Mouse (Mus musculus) forebrain, embryonic 10.5 days (tissue): ENCODE measurements around the gene Myom1. TPM values are rescaled to one million over a fixed set of nuclear protein-coding genes. Genes with fewer than 3 reads are reported as not detected.
A peak's percentile ranks its signal among the peaks of the same experiment; 100 is the strongest.

Source experiments
- DNase-seq: peaks from one replicate; pipeline ENCODE4 v3.0.0-alpha.2; 2017; ENCODE audit warnings: low spot score; ENCODE audit errors: extremely low spot score
- H3K27ac ChIP-seq: fragments of 300-500 bp; sonication (generic); 2 replicates; pipeline ENCODE4 v1.5.1; 2016; ENCODE audit warnings: mild to moderate bottlenecking
- H3K27me3 ChIP-seq: fragments of 300-500 bp; sonication (generic); 2 replicates; pipeline ENCODE4 v1.6.1; 2016; ENCODE audit warnings: mild to moderate bottlenecking; ENCODE audit not compliant: poor library complexity, severe bottlenecking
- H3K36me3 ChIP-seq: fragments of 300-500 bp; sonication (generic); replicated peaks from 2 replicates; pipeline ENCODE4 v1.6.1; 2016; ENCODE audit warnings: mild to moderate bottlenecking, moderate library complexity
- H3K4me1 ChIP-seq: fragments of 300-500 bp; sonication (generic); 2 replicates; pipeline ENCODE4 v1.6.1; 2016
- H3K4me3 ChIP-seq: fragments of 300-500 bp; sonication (generic); 2 replicates; pipeline ENCODE4 v1.5.1; 2016; ENCODE audit warnings: mild to moderate bottlenecking, moderate library complexity
- H3K9me3 ChIP-seq: fragments of 300-500 bp; sonication (generic); 2 replicates; pipeline ENCODE4 v1.6.1; 2016; ENCODE audit warnings: mild to moderate bottlenecking, moderate library complexity
- WGBS: fragments of 180-500 bp; shearing (Covaris S2); methylation state at CpG from one replicate; pipeline ENCODE4 v1.1.7; 2016; 5-methylcytosine and 5-hydroxymethylcytosine counted together
- polyA plus RNA-seq: library from polyadenylated mRNA; unstranded; fragments of >200 nt; fragmentation: Nextera tagmentation; extraction: Ambion mirVana; gene quantifications from 2 replicates; pipeline ENCODE4 v1.2.1, GENCODE M21; 2016

Myom1 gene
- polyA plus RNA-seq, 1 experiment from 2014 or later: 2.2 TPM

GRCm38 (mm10) chr17:71088154-71088521 lies 85.7 kb downstream of the Myom1 start:
- H3K4me1 ChIP-seq: peaks cover 4% of the 10 kb centered on the region
- no peaks in the 10 kb centered on the region for H3K9me3 ChIP-seq
- no peak overlapping the region for H3K4me3 ChIP-seq
- no peak overlapping the region for H3K27ac ChIP-seq
- H3K36me3 ChIP-seq: no peaks in the 10 kb centered on the region
- DNase-seq: no peak
- 97% methylated on average over 3 of the region's 3 CpGs for WGBS
- no peaks in the 10 kb centered on the region for H3K27me3 ChIP-seq

DNA sequence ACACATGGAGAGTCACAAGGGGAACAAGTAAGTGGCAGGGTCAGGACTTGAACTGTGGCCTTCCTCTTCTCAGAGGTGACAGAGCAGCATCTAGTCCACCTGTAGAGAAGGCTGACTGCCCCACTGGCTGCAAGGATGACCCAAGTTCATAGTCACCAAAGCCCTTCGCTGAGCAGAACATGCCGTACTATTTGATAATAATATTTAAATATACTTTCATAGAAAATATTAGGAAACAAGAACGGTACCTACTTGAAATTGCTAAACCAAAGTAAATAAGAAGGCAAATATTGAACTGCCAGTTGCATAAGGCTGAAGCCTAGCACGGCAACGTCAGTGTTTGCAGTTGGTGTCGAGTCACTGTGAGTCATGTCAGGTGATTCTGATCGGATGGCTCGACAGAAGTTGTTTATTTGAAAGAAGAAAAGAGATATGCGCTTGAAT lies 86.6 kb downstream of the Myom1 start:
- Histone ChIP-seq H3K27me3 (no peaks in the 10 kb centered on the region), H3K4me1 (peaks cover 4% of the 10 kb centered on the region), H3K36me3 (no peaks in the 10 kb centered on the region), H3K4me3 (no peak overlapping the region), H3K27ac (no peak overlapping the region), H3K9me3 (no peaks in the 10 kb centered on the region)
- no peak for DNase-seq
- whole genome bisulfite sequencing: 93% methylated on average over 9 of the region's 9 CpGs

DNA sequence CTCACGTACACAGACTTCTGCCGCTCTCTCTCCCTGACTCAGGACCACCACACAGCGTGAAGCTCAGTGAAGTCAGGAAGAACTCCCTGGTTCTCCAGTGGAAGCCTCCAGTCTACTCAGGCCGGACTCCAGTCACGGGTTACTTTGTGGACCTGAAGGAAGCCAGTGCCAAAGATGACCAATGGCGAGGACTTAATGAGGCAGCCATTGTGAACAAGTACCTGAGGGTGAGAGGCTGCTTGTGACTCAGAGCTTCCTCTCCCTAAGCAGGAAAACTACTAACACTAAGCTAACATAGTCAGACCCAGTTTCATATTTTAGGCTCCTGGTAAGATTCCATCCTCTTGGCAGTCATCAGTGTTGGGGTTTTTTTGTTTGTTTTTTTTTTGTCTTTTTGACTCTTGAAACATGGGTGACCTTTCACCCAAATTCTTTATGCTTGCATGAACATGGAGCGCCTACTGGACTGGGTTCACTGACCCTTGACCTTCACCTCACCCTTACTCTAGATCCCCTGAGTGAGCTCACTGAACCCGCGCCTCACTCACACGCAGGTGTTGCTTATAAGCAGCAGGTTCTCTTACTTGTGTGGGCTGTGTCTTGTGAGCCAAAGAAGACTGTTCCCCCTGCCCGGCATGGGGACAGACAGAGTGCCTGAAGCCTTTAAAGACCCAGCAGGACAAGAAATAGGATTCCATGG lies 87.5 kb downstream of the Myom1 start:
- Histone ChIP-seq H3K4me1 (peaks cover 12% of the 10 kb centered on the region), H3K36me3 (no peaks in the 10 kb centered on the region), H3K9me3 (no peaks in the 10 kb centered on the region), H3K4me3 (no peak overlapping the region), H3K27ac (no peak overlapping the region), H3K27me3 (no peaks in the 10 kb centered on the region)
- 78% methylated on average over 11 of the region's 11 CpGs for WGBS
- no peak for DNase-seq

DNA sequence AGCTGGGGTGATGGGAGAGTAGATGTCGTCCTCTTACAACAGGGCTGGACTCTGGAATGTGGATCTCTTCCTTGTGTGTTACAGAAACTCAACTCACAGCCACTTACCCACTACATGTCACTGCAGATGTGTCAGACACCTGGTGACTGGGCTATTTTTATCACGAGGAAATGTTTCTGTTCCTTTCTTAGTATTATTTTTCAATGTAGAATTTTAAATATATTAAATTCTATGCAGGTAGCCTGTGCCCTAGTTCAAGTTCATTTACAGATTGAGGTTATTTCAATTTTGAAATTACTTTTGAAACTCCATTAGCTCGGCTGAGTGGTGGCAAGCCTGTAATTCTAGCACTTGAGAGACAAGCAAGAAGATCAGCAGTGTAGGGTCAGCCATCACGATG lies 88.6 kb downstream of the Myom1 start:
- no peaks in the 10 kb centered on the region for H3K9me3 ChIP-seq
- DNase-seq: no peak
- no peaks in the 10 kb centered on the region for H3K27me3 ChIP-seq
- no peaks in the 10 kb centered on the region for H3K36me3 ChIP-seq
- WGBS: 89% methylated on average over 4 of the region's 4 CpGs
- H3K27ac ChIP-seq: no peak overlapping the region
- H3K4me1 ChIP-seq: peaks cover 14% of the 10 kb centered on the region
- no peak overlapping the region for H3K4me3 ChIP-seq

DNA sequence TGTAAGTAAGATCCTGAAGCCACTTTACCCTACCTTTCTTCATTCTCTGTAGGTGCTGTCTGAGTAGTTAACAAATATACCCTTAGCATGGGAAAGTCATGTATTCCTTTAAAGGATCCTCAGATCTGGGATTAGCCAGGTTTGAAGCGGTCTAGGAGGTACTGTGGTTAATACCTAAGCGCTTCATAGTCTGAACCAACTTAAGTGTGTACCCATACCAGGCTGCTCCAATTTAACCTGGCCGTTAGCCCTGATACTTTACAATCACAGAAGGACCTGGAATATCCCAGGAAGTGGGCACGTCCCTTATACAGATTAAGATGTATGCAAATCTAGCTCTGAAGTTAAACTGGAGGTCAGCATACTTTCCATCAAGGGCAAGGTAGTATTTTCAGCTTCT lies 89.9 kb downstream of the Myom1 start:
- no peak for DNase-seq
- Histone ChIP-seq H3K9me3 (no peaks in the 10 kb centered on the region), H3K27me3 (no peaks in the 10 kb centered on the region), H3K27ac (no peak overlapping the region), H3K4me1 (peaks cover 14% of the 10 kb centered on the region), H3K36me3 (no peaks in the 10 kb centered on the region), H3K4me3 (no peak overlapping the region)
- WGBS: 89% methylated on average over 4 of the region's 4 CpGs

DNA sequence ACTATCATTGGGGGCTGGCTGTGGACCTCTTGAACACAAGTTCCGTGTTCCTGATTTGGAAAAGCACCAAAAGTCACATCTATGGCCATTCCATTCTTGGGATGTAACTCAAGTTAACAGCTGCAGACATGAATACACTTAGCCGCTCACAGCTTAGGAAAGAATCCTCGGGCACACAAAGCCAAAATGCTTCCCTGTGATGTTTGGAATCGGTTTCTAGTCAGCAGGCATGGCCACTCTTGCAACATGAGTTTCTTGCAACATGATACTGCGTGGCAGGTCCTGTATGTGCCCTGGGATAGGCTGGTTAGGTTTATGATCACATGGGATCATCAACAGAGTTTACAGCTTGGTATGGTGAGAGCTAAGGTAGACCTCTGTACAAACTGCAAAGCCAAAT lies 91.4 kb downstream of the Myom1 start:
- H3K9me3 ChIP-seq: no peaks in the 10 kb centered on the region
- H3K36me3 ChIP-seq: no peaks in the 10 kb centered on the region
- no peak for DNase-seq
- H3K27me3 ChIP-seq: no peaks in the 10 kb centered on the region
- WGBS: 83% methylated on average over 5 of the region's 5 CpGs
- no peak overlapping the region for H3K27ac ChIP-seq
- peaks cover 14% of the 10 kb centered on the region for H3K4me1 ChIP-seq
- no peak overlapping the region for H3K4me3 ChIP-seq

DNA sequence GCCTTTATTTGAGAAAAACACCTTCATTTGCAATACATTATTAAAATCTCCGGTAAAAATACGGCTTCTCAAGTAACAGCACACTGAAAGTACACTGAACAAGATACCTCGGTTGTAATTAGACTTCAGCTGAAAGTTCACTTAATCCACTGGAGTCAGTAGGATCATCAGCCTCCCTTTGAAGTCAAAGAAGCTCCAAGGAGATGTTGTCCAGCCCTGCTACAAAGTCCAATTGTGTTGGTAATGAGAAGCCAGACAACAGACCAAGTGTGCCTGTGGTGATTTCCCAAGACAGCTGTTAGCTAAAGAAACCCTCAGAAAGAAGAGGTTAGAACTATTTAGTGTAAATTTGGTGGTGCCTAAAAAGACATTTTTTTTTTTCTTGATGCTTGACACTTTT lies 92.0 kb downstream of the Myom1 start:
- DNase-seq: no peak
- Histone ChIP-seq H3K4me3 (no peak overlapping the region), H3K9me3 (no peaks in the 10 kb centered on the region), H3K27ac (no peak overlapping the region), H3K27me3 (no peaks in the 10 kb centered on the region), H3K4me1 (peaks cover 14% of the 10 kb centered on the region), H3K36me3 (no peaks in the 10 kb centered on the region)
- 59% methylated on average over 3 of the region's 3 CpGs for WGBS

- no peak overlapping the region for H3K4me3 ChIP-seq
- no peak for DNase-seq
- no peaks in the 10 kb centered on the region for H3K27me3 ChIP-seq
- peaks cover 10% of the 10 kb centered on the region for H3K4me1 ChIP-seq
- H3K36me3 ChIP-seq: no peaks in the 10 kb centered on the region
- no peak overlapping the region for H3K27ac ChIP-seq
- WGBS: 93% methylated on average over 8 of the region's 8 CpGs
- H3K9me3 ChIP-seq: no peaks in the 10 kb centered on the region
Measured at GRCm38 (mm10) chr17:71096557-71097208, 94.2 kb downstream of the Myom1 start.

GRCm38 (mm10) chr17:71097209-71097597 lies 94.8 kb downstream of the Myom1 start:
- no peaks in the 10 kb centered on the region for H3K9me3 ChIP-seq
- H3K27ac ChIP-seq: no peak overlapping the region
- H3K27me3 ChIP-seq: no peaks in the 10 kb centered on the region
- H3K36me3 ChIP-seq: no peaks in the 10 kb centered on the region
- no peak for DNase-seq
- peaks cover 12% of the 10 kb centered on the region for H3K4me1 ChIP-seq
- 94% methylated on average over 6 of the region's 6 CpGs for WGBS
- no peak overlapping the region for H3K4me3 ChIP-seq

DNA sequence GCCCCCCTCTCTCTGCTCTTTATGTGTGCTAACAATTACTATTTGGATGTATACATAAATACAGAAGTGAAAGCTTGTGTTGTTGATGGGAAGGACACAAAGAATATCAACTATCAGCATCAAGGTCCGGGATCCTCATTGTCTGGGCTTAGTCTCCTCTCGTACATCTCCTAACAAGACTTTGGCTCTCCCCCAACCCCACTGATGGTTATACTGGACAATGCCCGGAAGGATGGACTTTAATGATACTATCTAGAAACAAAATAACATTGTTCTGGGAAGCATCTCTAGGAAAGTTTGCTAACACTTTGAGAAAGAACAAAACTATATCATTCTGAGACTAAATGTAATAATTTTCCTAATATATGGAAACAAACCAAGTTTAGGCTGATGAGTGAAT lies 96.2 kb downstream of the Myom1 start:
- no peak for DNase-seq
- WGBS: 92% methylated on average over 3 of the region's 3 CpGs
- no peaks in the 10 kb centered on the region for H3K36me3 ChIP-seq

GRCm38 (mm10) chr17:71102571-71103551 lies 100.4 kb downstream of the Myom1 start:
- Histone ChIP-seq H3K27ac (peak overlapping the region; percentile 4; the same call in 1 of the 2 replicates), H3K27me3 (no peaks in the 10 kb centered on the region), H3K9me3 (no peaks in the 10 kb centered on the region), H3K4me3 (no peak overlapping the region), H3K4me1 (peaks cover 10% of the 10 kb centered on the region), H3K36me3 (no peaks in the 10 kb centered on the region)
- 68% methylated on average over 17 of the region's 17 CpGs for WGBS
- DNase-seq: no peak

More for the DNA sequence above, 96.2 kb downstream of the Myom1 start:
- no peak overlapping the region for H3K27ac ChIP-seq
- H3K4me3 ChIP-seq: no peak overlapping the region
- peaks cover 19% of the 10 kb centered on the region for H3K4me1 ChIP-seq
- no peaks in the 10 kb centered on the region for H3K27me3 ChIP-seq
- no peaks in the 10 kb centered on the region for H3K9me3 ChIP-seq

DNA sequence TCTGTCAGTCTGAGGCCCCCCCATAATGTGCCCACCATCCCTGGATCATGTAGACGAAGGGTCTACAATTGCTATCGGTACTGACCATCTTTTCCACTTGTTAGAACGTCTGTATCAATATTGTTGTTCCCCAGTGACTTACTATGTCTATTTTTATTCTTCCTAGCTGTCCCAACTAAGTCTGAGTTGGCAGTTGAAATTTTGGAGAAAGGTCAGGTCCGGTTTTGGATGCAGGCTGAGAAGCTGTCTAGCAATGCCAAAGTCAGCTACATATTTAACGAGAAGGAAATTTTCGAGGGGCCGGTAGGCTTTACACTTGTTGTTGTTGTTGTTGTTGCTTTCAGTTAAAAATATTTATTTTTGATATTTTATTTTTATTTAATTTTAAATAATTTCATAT lies 102.9 kb downstream of the Myom1 start:
- H3K27me3 ChIP-seq: no peaks in the 10 kb centered on the region
- no peak overlapping the region for H3K4me3 ChIP-seq
- 94% methylated on average over 7 of the region's 7 CpGs for WGBS
- H3K27ac ChIP-seq: no peak overlapping the region
- no peak for DNase-seq
- peaks cover 10% of the 10 kb centered on the region for H3K4me1 ChIP-seq
- no peaks in the 10 kb centered on the region for H3K9me3 ChIP-seq
- no peaks in the 10 kb centered on the region for H3K36me3 ChIP-seq

- Histone ChIP-seq H3K9me3 (no peaks in the 10 kb centered on the region), H3K4me3 (no peak overlapping the region), H3K4me1 (peaks cover 10% of the 10 kb centered on the region), H3K27ac (no peak overlapping the region), H3K36me3 (no peaks in the 10 kb centered on the region), H3K27me3 (no peaks in the 10 kb centered on the region)
- DNase-seq: no peak
- 82% methylated on average over 8 of the region's 8 CpGs for WGBS
Measured at GRCm38 (mm10) chr17:71106250-71106649, 103.8 kb downstream of the Myom1 start.
